Mouse (Mus musculus) lung, postnatal 0 days (tissue): Measurements from ENCODE around the gene Hist1h2ah. TPM values are rescaled to one million over a fixed set of nuclear protein-coding genes. Genes with fewer than 3 reads are reported as not detected.
A peak's percentile ranks its signal among the peaks of the same experiment; 100 is the strongest.

Source experiments
- ATAC-seq: fragments of 200-750 bp; cut with Nextera tagmentation; 2 replicates; pipeline ENCODE4 v1.8.0; 2017; ENCODE audit warnings: moderate library complexity
- DNase-seq: peaks from one replicate; pipeline ENCODE4 v3.0.0-alpha.2; 2016; ENCODE audit warnings: low spot score
- H3K27ac ChIP-seq: fragments of 300-500 bp; sonication (generic); 2 replicates; pipeline ENCODE4 v1.5.1; 2014; ENCODE audit warnings: antibody characterized with exemption, mild to moderate bottlenecking, low read length, mixed read lengths
- H3K27me3 ChIP-seq: fragments of 300-500 bp; sonication (generic); replicated peaks from 2 replicates; pipeline ENCODE4 v1.6.1; 2014; ENCODE audit warnings: low read length, mixed read lengths; ENCODE audit not compliant: insufficient read depth
- H3K36me3 ChIP-seq: fragments of 300-500 bp; sonication (generic); 2 replicates; pipeline ENCODE4 v1.6.1; 2014; ENCODE audit warnings: low read length, mixed read lengths; ENCODE audit not compliant: insufficient read depth
- H3K4me1 ChIP-seq: fragments of 300-500 bp; sonication (generic); 2 replicates; pipeline ENCODE4 v1.6.1; 2014; ENCODE audit warnings: antibody characterized with exemption, low read depth, low read length, mixed read lengths; ENCODE audit not compliant: insufficient read depth
- H3K4me2 ChIP-seq: fragments of 300-500 bp; sonication (generic); replicated peaks from 2 replicates; pipeline ENCODE4 v1.6.1; 2014; ENCODE audit warnings: low read depth, mild to moderate bottlenecking, low read length, moderate library complexity, mixed read lengths
- H3K4me3 ChIP-seq: fragments of 300-500 bp; sonication (generic); 2 replicates; pipeline ENCODE4 v1.5.1; 2014; ENCODE audit warnings: low read depth, low read length
- H3K9ac ChIP-seq: fragments of 300-500 bp; sonication (generic); replicated peaks from 2 replicates; pipeline ENCODE4 v1.6.1; 2014; ENCODE audit warnings: low read depth, mild to moderate bottlenecking
- H3K9me3 ChIP-seq: fragments of 300-500 bp; sonication (generic); 2 replicates; pipeline ENCODE4 v1.6.1; 2016; ENCODE audit warnings: low read length, mixed read lengths
- CTCF ChIP-seq: IDR thresholded peaks from 2 replicates; pipeline ENCODE4 v1.5.1; 2016; ENCODE audit warnings: antibody characterized with exemption, mild to moderate bottlenecking
- EP300 ChIP-seq: IDR thresholded peaks from 2 replicates; pipeline ENCODE4 v1.6.1; 2016; ENCODE audit warnings: antibody characterized with exemption, mild to moderate bottlenecking, control low read depth
- WGBS: fragments of 180-500 bp; shearing (Covaris S2); extraction: QIAGEN DNeasy Blood & Tissue Kit; methylation state at CpG from one replicate; pipeline ENCODE4 v1.1.7; 2014; 5-methylcytosine and 5-hydroxymethylcytosine counted together
- polyA plus RNA-seq: library from polyadenylated mRNA; unstranded; fragments of >200 nt; fragmentation: Nextera tagmentation; extraction: Ambion mirVana; gene quantifications from 2 replicates; pipeline ENCODE4 v1.2.1, GENCODE M21; 2015

The Hist1h2ah gene
- polyA plus RNA-seq, 1 experiment from 2014 or later: 4.2 TPM

GRCm38 (mm10) chr13:22033741-22034442 is 1.5 kb downstream of the Hist1h2ah start:
- no peak overlapping the region for H3K4me2 ChIP-seq
- H3K27ac ChIP-seq: no peak overlapping the region
- H3K36me3 ChIP-seq: no peaks in the 10 kb centered on the region
- H3K4me1 ChIP-seq: peaks cover 3% of the 10 kb centered on the region; the same call in 1 of the 2 replicates
- WGBS: 41% methylated on average over 5 of the region's 5 CpGs
- ATAC-seq (no peak), DNase-seq (no peak)
- no peaks in the 10 kb centered on the region for H3K9me3 ChIP-seq
- TF ChIP-seq CTCF (no peak), EP300 (no peak)
- H3K4me3 ChIP-seq: no peak overlapping the region
- no peaks in the 10 kb centered on the region for H3K27me3 ChIP-seq
- no peak overlapping the region for H3K9ac ChIP-seq

GRCm38 (mm10) chr13:22030493-22030892 is 4.9 kb downstream of the Hist1h2ah start:
- DNase-seq (peak; percentile 69), ATAC-seq (no peak)
- H3K4me1 ChIP-seq: peaks cover 4% of the 10 kb centered on the region; the same call in 1 of the 2 replicates
- no peak overlapping the region for H3K9ac ChIP-seq
- H3K36me3 ChIP-seq: no peaks in the 10 kb centered on the region
- no peak overlapping the region for H3K4me3 ChIP-seq
- no peaks in the 10 kb centered on the region for H3K9me3 ChIP-seq
- 9% methylated on average over 4 of the region's 4 CpGs for WGBS
- H3K27ac ChIP-seq: no peak overlapping the region
- no peaks in the 10 kb centered on the region for H3K27me3 ChIP-seq
- no peak overlapping the region for H3K4me2 ChIP-seq
- TF ChIP-seq CTCF (peak; percentile 47; the same call in 1 of the 2 replicates), EP300 (no peak)

- no peak overlapping the region for H3K4me3 ChIP-seq
- H3K36me3 ChIP-seq: no peaks in the 10 kb centered on the region
- H3K27ac ChIP-seq: no peak overlapping the region
- TF ChIP-seq CTCF: no peak
- no peak for ATAC-seq
- 37% methylated on average over 8 of the region's 8 CpGs for WGBS
- no peak overlapping the region for H3K4me2 ChIP-seq
- no peaks in the 10 kb centered on the region for H3K27me3 ChIP-seq
- H3K9ac ChIP-seq: no peak overlapping the region
- no peaks in the 10 kb centered on the region for H3K9me3 ChIP-seq
- no peak for DNase-seq
- H3K4me1 ChIP-seq: peaks cover 4% of the 10 kb centered on the region; the same call in 1 of the 2 replicates
Measured at GRCm38 (mm10) chr13:22029928-22030327, 5.4 kb downstream of the Hist1h2ah start.

GRCm38 (mm10) chr13:22028673-22029460 is 6.5 kb downstream of the Hist1h2ah start:
- no peaks in the 10 kb centered on the region for H3K36me3 ChIP-seq
- H3K27me3 ChIP-seq: no peaks in the 10 kb centered on the region
- TF ChIP-seq CTCF (peak; percentile 98), EP300 (no peak)
- peak overlapping the region; percentile 43; the same call in 1 of the 2 replicates for H3K9ac ChIP-seq
- 1% methylated on average over 40 of the region's 40 CpGs for WGBS
- H3K4me2 ChIP-seq: peak overlapping the region; percentile 61
- DNase-seq: peak; percentile 94
- H3K4me1 ChIP-seq: peaks cover 4% of the 10 kb centered on the region; the same call in 1 of the 2 replicates
- no peaks in the 10 kb centered on the region for H3K9me3 ChIP-seq
- ATAC-seq: peak; percentile 89
- H3K27ac ChIP-seq: peak overlapping the region; percentile 77
- peak overlapping the region; percentile 55 for H3K4me3 ChIP-seq

- ATAC-seq: peak; percentile 62
- Histone ChIP-seq H3K27me3 (no peaks in the 10 kb centered on the region), H3K9me3 (no peaks in the 10 kb centered on the region), H3K4me3 (peak overlapping the region; percentile 51), H3K4me1 (peaks cover 4% of the 10 kb centered on the region; the same call in 1 of the 2 replicates), H3K4me2 (peak overlapping the region; percentile 65), H3K9ac (peak overlapping the region; percentile 26), H3K27ac (no peak overlapping the region), H3K36me3 (no peaks in the 10 kb centered on the region)
- TF ChIP-seq EP300 (no peak), CTCF (no peak)
- WGBS: 3% methylated on average over 35 of the region's 35 CpGs
- DNase-seq: peak; percentile 82
Measured at GRCm38 (mm10) chr13:22026058-22027031, 9.0 kb downstream of the Hist1h2ah start.
